Mouse (Mus musculus) erythroblast, embryonic 14.5 days (primary cell): ENCODE measurements around the gene Mgarp. TPM values are rescaled to one million over a fixed set of nuclear protein-coding genes. Genes with fewer than 3 reads are reported as not detected.
"Not testable (repeated sequence)": the region's sequence is repeated elsewhere in the genome, so short reads cannot be mapped to it uniquely, and the experiment has no call there.

Source experiments
- H3K27me3 ChIP-seq: 2 replicates; pipeline ENCODE4 v1.6.1; 2012; ENCODE audit warnings: inconsistent platforms; ENCODE audit not compliant: control insufficient read depth
- H3K36me3 ChIP-seq: 2 replicates; pipeline ENCODE4 v1.6.1; 2012; ENCODE audit warnings: mild to moderate bottlenecking, inconsistent platforms; ENCODE audit not compliant: control insufficient read depth
- H3K4me1 ChIP-seq: 2 replicates; pipeline ENCODE4 v1.6.1; 2012; ENCODE audit warnings: inconsistent platforms; ENCODE audit not compliant: control insufficient read depth
- H3K4me3 ChIP-seq: replicated peaks from 2 replicates; pipeline ENCODE3; 2012; ENCODE audit warnings: moderate library complexity, mild to moderate bottlenecking, inconsistent platforms
- H3K9me3 ChIP-seq: 2 replicates; pipeline ENCODE4 v1.6.1; 2012; ENCODE audit warnings: low read length, inconsistent platforms, mixed read lengths; ENCODE audit not compliant: control insufficient read depth
- GATA1 ChIP-seq: IDR thresholded peaks from 2 replicates; pipeline ENCODE4 v1.6.1; 2012; ENCODE audit warnings: low read length, inconsistent platforms, mixed read lengths
- TAL1 ChIP-seq: IDR thresholded peaks from 3 replicates; pipeline ENCODE4 v1.6.1; 2012; ENCODE audit warnings: low read length, inconsistent platforms, mixed read lengths
- polyA plus RNA-seq: library from polyadenylated mRNA; stranded (reverse); fragments of >175 nt; gene quantifications from 2 replicates; pipeline ENCODE4 v1.2.3, GENCODE M21; 2012

Mgarp gene
- polyA plus RNA-seq, 1 experiment, result 0.08 TPM

- TF ChIP-seq GATA1 (no peak), TAL1 (no peak)
- H3K4me3 ChIP-seq, result no peak overlapping the region
- H3K4me1 ChIP-seq, result peaks cover 22% of the 10 kb centered on the region
- H3K36me3 ChIP-seq, result peaks cover 20% of the 10 kb centered on the region
- H3K27me3 ChIP-seq, result peaks cover 42% of the 10 kb centered on the region
- H3K9me3 ChIP-seq, result no peaks in the 10 kb centered on the region
Observed at GRCm38 (mm10) chr3:51399531-51399930, 3.0 kb upstream of the Mgarp start.

GRCm38 (mm10) chr3:51398667-51399066, 2.1 kb upstream of the Mgarp start:
- H3K4me3 ChIP-seq, result no peak overlapping the region
- no peaks in the 10 kb centered on the region for H3K9me3 ChIP-seq
- H3K27me3 ChIP-seq, result peaks cover 42% of the 10 kb centered on the region
- peaks cover 22% of the 10 kb centered on the region for H3K4me1 ChIP-seq
- TF ChIP-seq GATA1 (no peak), TAL1 (no peak)
- peaks cover 12% of the 10 kb centered on the region for H3K36me3 ChIP-seq

GRCm38 (mm10) chr3:51397700-51398299, 1.3 kb upstream of the Mgarp start:
- peaks cover 3% of the 10 kb centered on the region for H3K36me3 ChIP-seq
- no peak overlapping the region for H3K4me3 ChIP-seq
- peaks cover 42% of the 10 kb centered on the region for H3K27me3 ChIP-seq
- peaks cover 22% of the 10 kb centered on the region for H3K4me1 ChIP-seq
- H3K9me3 ChIP-seq, result no peaks in the 10 kb centered on the region
- TF ChIP-seq GATA1 (no peak), TAL1 (no peak)

GRCm38 (mm10) chr3:51395461-51396145, 935 bp downstream of the Mgarp start:
- H3K9me3 ChIP-seq, result no peaks in the 10 kb centered on the region
- TF ChIP-seq TAL1 (no peak), GATA1 (no peak)
- peaks cover 19% of the 10 kb centered on the region for H3K4me1 ChIP-seq
- peaks cover 42% of the 10 kb centered on the region for H3K27me3 ChIP-seq
- H3K4me3 ChIP-seq, result no peak overlapping the region
- no peaks in the 10 kb centered on the region for H3K36me3 ChIP-seq

GRCm38 (mm10) chr3:51394881-51395280, 1.7 kb downstream of the Mgarp start:
- TF ChIP-seq TAL1 (no peak), GATA1 (no peak)
- Histone ChIP-seq H3K4me1 (peaks cover 23% of the 10 kb centered on the region), H3K9me3 (no peaks in the 10 kb centered on the region), H3K36me3 (no peaks in the 10 kb centered on the region), H3K4me3 (no peak overlapping the region), H3K27me3 (peaks cover 42% of the 10 kb centered on the region)

GRCm38 (mm10) chr3:51393651-51394050, 2.9 kb downstream of the Mgarp start:
- H3K4me3 ChIP-seq, result no peak overlapping the region
- no peak for TF ChIP-seq GATA1
- TF ChIP-seq TAL1, result no peak
- H3K27me3 ChIP-seq, result peaks cover 32% of the 10 kb centered on the region
- H3K9me3 ChIP-seq, result no peaks in the 10 kb centered on the region
- H3K4me1 ChIP-seq, result peaks cover 33% of the 10 kb centered on the region
- H3K36me3 ChIP-seq, result no peaks in the 10 kb centered on the region

- not testable (repeated sequence) for H3K4me3 ChIP-seq, H3K36me3 ChIP-seq, H3K9me3 ChIP-seq
- Histone ChIP-seq H3K27me3 (peaks cover 27% of the 10 kb centered on the region), H3K4me1 (peaks cover 37% of the 10 kb centered on the region)
Observed at GRCm38 (mm10) chr3:51393018-51393417, 3.5 kb downstream of the Mgarp start.

- peaks cover 16% of the 10 kb centered on the region for H3K27me3 ChIP-seq
- no peak for TF ChIP-seq GATA1
- TF ChIP-seq TAL1, result no peak
- no peaks in the 10 kb centered on the region for H3K9me3 ChIP-seq
- H3K4me1 ChIP-seq, result peaks cover 47% of the 10 kb centered on the region
- no peak overlapping the region for H3K4me3 ChIP-seq
- H3K36me3 ChIP-seq, result no peaks in the 10 kb centered on the region
Observed at GRCm38 (mm10) chr3:51391591-51391990, 4.9 kb downstream of the Mgarp start.

- Histone ChIP-seq H3K27me3 (peaks cover 11% of the 10 kb centered on the region), H3K4me3 (no peak overlapping the region), H3K4me1 (peaks cover 45% of the 10 kb centered on the region), H3K9me3 (no peaks in the 10 kb centered on the region), H3K36me3 (no peaks in the 10 kb centered on the region)
- TF ChIP-seq TAL1 (no peak), GATA1 (no peak)
Observed at GRCm38 (mm10) chr3:51391095-51391494, 5.4 kb downstream of the Mgarp start.

GRCm38 (mm10) chr3:51388904-51389303, 7.6 kb downstream of the Mgarp start:
- Histone ChIP-seq H3K9me3 (no peaks in the 10 kb centered on the region), H3K4me1 (peaks cover 43% of the 10 kb centered on the region), H3K4me3 (peak overlapping the region; percentile 56), H3K27me3 (no peaks in the 10 kb centered on the region), H3K36me3 (no peaks in the 10 kb centered on the region)
- peak; percentile 59 for TF ChIP-seq TAL1
- TF ChIP-seq GATA1, result peak; percentile 64
